Mouse (Mus musculus) embryo, embryonic 10.5 days (tissue): ENCODE measurements at regions not wholly inside any gene's neighbourhood (a gene's known extent, or its start where the extent isn't known, plus 50 kb on each side); places are given as distances from the start of the nearest gene placed in this dataset.

Experiments
- DNase-seq: peaks from one replicate; pipeline ENCODE4 v3.0.0-alpha.2; 2015; ENCODE audit warnings: low spot score

DNA sequence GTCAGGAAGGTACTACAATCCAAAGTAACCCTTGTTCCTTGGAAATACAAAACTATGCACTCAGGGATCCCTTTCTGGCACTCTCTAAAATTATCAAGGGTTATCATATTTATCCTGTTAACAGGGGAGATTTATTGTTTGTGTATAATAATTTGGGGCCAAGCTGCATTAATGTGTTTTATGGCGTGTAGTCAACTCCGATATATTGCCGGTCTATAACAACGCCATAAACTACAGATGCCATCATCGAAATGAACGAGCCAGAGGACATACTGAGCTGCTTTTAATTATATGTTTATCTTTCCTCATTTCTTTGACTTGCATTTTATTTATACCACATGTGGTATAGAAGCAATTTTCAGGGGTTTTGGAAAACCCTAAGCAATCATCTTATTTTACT, 147.2 kb downstream of the Nr2f2 start:
- no peak for DNase-seq

DNA sequence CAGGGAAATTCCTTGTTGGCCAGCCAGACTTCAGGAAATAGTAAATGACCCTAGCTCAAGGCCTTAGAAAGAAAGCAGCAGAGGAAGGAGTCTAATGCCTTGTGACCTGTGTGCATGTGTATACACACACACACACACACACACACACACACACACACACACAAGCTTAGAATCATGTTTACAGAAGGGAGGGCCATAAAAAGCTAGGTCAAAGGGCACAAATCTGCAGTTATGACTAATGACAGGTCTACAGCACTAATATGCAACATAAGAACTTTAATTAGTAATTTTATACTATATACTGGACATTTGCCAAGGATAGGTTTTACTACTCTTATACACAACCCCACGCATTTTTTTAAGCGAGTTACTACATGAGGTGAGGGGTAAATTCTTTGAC, 149.4 kb downstream of the Nr2f2 start:
- no peak for DNase-seq

DNA sequence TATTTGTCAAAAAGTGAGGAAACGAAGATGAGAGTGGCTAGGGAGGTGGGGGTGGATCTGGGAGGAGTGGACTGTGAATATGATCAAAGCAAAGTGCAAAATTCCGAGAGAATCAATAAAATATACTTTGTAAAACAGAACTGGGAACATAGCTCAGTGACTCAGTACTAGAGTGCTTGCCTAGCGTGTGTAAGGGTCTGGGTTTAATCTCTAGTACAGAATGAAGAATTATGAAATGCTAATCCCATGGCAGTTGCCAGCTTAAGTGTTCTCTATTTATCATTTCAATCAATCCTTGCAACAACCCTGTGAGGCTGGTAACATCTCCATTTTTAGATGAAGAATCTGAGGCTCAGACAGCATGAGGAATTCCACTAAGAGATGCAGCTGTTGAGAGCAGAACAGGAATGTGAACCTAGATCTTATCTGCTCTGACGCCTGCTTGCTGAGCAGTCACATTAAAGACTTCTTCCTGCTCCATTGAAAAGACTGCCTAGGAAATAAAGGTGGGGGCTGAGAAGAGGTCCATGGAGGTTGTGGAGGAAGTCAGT, 152.5 kb downstream of the Nr2f2 start:
- DNase-seq = no peak

DNA sequence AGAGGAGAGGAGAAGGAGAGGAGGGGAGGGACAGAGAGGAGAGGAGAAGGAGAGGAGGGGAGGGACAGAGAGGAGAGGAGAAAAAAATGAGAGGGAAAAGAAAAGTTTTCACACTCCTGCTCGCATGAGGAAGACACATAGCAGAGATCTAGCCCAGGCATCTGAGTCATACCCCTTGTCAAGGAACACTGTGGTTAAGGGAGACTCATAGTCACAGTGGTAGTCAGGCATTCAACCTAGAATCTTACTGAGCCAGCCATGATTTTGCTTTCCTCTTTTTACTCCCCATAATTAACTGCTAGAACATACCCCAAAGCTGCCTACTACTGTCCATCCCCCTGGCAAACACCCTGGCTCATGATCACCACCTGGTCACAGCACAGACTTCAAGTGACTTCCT, 160.6 kb downstream of the Nr2f2 start:
- no peak for DNase-seq

DNA sequence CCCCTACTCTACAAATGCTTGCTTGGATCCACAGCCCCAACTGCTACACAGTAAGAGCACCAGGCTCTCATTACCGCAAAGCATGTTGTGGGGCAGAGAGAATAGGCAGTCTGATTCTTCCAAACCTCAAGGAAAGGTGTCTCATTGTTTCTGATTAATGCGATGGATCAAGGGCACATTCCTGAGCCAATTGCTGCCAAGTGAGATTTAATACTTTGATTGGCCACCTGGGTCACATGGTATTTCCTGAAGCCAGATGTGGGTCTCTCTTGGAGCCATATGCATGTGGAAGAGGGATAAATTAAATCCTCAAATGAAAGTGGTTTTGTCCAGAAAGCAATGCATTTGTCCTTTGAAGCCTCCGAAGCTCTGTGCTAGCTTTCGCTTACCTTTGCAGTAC, 166.3 kb downstream of the Nr2f2 start:
- DNase-seq = no peak

DNA sequence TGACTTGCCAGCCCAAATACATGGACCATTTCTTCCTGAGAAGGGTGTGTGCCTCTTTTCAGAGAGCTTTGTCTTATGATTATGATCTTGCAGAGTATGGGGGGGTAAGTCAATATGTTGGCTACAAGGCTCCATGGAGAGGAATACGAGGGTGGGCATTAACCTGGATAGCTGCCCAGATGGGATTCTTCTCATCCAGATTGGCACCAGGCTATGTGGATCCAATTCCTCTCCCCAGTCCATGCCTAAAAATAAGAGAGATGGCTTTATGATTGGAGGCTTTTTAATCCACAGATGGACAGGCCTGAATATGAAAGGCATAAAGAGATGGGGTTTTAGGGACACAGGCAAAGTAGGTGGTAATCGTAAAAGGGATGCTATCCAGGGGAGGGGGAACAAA, 187.6 kb downstream of the Nr2f2 start:
- no peak for DNase-seq

DNA sequence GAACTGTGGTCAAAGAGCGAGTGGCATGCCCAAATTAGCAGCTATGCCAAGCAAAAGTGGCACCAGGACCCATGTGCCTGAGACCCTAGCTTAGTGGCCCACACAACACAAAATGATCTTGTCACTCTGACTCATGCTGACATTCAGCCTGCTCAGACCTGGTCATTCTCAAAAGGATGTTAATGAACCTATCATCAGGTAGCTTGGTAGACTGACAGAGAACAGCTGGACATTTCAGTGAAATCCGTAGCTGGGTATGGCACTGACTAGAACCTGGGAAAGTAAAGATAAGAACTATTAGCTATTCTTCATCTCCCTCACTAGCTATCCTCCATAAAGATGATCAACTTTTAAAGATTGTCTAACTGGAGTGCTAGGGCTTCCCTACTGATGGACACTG, 188.5 kb downstream of the Nr2f2 start:
- no peak for DNase-seq

DNA sequence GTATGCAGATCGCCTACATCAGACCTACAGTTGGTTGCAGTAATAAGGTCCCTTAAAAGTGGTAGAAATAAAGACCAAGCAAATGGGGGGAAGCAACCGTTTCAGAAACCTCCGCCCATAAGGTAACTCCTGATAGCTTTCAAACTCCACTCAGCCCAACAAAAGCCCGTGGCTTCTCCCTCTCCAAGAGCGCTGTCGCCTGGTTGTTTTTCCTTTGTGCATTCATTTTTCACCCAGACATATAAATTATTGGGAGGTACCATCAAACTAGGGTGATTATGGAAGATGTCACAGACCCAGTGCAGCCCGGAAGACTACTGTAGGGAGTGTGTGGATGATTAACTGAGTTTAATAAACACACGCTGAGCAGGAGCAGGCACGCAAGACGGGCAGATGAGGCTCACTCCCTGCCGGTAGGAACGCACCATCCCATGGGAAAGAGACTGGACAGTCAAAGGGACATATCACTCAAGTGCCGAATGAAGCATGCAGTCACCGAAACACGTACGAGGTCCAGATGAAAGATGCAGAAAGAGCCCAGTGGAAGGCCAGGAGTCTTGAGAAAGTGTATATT, 189.8 kb downstream of the Nr2f2 start:
- no peak for DNase-seq

DNA sequence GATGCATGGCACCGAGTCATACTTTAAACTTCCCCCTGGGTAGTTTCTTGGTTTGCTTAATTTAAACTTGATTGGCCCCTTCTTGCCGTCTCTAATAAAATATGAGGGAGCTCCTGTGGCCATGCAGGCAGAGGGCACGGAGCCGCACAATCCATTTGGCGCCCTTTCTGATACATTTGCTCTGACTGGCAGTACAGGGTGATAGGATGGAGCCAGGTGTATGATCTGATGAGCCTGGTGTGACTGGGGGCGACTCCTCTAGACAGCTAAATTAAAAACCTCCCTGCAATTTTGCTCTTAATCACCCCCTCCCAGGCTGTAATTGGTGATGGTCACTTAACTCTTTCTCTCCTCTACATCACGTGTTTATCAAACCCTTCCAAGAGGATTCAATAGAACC, 190.4 kb downstream of the Nr2f2 start:
- no peak for DNase-seq

DNA sequence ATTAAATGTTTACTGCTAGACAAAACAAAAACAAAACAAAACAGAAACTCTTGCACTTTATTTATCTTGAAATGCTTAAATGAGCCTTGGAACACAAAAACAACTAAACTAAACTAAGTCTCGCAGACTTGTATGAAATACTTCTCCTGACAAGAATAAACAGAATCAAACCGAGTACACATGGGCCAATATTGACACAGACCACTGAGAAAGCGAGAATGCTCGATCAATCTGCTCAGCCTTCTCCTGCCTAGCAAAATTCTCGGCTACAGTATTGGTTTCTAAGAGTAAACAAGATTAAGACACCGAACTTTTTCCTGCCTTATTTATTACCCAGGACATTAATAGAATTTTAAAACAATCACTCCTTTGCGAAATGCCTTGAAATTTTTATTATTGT, 194.1 kb downstream of the Nr2f2 start:
- DNase-seq = peak; percentile 42

DNA sequence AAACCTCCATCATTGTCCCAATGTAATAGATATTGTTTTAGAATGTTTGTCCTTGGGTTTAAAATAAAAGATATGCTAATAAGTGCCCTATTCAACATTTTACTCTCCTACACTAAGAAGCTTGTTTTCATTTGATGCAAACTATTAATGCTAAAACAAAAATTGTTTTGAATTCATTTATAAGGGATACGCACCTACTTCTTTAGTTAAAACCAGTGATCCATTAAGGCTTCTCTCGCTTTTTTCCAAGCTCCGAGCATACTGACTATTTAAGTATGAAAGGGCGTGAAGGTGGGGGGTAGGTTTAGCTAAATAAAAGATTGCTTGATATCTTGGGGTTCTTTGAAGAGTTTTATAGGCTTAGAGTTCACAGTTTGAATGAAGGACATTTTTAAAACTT, 195.1 kb downstream of the Nr2f2 start:
- no peak for DNase-seq

DNA sequence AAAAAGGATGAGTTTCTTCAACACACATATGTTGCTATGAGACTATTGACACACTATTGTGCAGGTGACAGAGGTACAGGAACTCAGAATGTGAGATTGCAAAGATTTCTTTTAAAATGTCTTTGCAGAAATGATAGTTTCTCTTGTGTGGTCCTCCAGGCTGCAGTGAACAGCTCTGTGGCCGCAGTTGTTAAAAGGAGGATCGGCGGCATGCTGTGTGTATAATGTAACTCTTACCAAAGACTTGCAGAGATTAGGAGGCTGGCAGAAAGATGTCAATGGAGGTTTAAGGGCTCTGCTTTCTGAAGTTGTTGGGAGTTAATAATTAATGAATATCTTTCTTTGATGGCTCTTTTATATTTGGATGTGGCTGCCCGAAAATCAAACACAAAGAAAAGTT, 198.5 kb downstream of the Nr2f2 start:
- DNase-seq = no peak

DNA sequence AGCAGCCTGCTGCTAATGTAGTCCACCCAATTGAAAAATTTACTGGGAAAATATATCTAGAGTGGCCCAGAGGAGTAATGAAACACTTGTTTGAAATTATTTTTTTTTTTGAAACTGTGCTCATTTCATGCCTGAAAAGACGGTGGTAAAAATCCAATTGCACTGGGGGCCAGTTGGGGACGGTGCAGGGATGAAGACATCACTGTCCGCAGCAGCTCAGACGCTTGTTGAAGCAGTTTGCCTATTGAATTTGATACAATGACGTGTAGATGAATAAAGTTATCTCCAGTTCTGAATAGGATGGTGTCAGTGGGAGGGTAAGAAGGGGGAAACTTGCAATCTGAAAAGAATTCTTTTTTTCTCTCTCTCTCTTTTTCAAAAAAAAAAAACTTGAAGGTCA, 200.5 kb downstream of the Nr2f2 start:
- no peak for DNase-seq

DNA sequence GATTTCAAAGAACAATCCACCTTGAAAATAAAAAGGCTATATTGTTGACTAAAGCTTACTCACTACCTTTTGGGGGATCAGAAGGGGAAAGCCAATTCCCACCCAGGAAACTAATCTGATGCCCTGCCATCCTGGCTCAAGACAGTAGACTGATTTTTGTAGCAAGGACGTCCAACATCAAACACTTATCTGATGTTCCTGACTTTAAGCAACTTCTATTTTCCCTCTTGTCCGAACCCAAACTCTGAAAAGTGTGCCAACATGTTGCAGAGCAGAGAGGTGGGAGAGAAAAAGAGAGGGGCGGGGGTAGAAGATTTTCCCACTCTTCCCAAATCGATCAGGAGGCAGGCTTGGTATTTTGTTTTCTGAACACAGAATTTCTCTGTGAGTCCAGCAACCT, 201.0 kb downstream of the Nr2f2 start:
- no peak for DNase-seq

DNA sequence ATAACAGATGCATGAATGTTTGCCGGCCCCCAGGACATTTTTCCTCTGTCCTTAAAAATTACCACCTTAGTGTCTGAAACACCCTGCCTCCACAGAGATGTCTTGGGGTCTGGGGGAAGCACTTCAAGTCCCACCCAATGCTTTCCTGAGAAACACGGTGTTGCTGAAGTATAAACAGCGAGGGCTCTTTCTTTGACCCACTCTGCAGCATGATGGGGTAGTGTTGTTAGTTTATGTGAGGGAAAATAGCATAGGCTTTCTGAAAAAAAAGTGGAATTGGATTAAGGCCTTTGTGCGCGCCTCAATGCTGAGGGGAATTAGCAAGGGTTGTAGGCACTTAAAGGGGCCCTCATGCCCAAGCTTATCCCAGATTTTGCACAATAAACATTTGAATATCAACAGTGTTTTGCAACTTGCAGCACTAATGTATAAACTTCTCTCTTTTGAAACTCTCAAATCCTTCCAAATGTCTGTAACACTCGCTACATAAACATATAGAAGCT, 201.8 kb downstream of the Nr2f2 start:
- peak; percentile 36 for DNase-seq

DNA sequence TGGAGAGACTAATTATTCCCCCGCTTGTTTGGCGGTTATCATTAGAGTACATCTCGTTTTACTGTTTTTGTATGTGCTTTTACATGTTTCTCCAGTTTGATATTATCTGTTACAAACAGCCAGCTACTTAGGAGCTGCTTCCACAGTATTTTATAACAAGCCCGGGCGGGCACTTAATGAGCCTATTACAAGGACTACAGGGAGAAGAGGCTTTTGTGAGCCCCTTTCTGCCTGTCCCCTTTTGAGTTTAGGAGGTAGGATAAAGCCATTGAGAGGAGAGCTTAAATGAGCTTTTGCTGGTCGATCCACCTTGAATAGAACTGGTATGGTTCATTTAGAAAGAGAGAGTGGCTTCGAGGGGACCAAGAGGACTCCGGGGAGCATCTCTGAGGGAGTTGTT, 208.0 kb downstream of the Nr2f2 start:
- no peak for DNase-seq

DNA sequence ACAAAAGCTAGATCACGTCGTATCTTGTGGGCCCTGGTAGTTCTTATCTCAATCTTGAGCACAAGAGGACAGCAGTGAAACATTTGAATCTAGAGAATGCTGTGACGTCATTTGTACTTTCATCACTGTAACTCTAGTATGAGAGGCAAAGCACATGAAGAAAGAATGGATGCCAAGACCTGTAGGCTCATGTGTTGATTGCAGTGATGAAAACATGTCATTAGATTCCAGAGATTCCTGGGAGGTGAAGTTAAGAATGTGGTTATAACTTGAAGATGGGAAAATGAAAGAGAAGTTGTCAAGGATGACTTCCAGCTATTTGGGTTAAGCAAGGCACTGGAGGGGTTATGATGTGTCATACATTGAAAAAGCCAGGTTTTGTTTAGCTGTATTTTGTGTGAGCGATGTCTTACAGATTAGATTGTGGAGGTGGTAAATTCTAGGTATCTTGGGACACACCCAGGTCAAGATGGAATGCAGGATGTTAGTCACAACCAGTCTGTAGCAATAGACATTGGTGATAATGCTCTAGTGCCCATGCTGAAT, 221.7 kb downstream of the Nr2f2 start:
- DNase-seq = no peak

DNA sequence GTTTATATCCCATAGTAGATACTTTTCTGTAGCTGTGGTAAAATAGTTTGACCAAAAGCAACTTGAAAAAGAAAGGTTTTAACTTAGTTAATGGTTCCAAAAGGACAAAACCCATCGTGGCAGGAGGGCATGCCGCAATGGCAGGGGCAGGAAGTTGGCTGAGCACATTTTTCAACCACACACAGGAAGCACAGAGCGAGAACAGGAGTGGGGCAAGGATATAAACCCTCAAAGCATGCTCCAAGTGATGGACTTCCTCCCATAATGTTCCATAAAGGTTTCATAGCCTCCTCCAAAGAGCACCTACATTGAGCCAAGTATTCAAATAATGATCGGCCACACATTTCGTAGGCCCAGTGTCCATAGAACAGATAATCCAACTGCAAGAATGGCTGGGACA, 229.7 kb downstream of the Nr2f2 start:
- no peak for DNase-seq

DNA sequence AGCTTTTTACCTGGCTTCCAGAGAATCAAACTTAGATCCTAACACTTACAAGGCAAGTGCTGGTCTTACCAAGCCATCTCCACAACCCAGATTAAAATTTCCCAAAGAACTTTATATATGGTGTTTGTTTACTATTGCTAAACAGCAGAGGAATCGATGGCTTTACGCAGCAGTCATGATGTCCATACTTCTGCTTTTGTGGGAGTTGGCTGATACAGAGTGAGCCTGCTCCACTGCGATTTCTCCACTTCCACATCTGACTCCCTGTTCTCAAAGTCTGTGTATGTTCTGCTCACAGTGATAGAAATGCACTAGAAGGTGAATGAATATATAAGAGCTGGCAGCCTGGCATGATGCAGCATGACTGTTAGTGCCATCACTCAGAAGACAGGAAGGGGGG, 231.1 kb downstream of the Nr2f2 start:
- no peak for DNase-seq

DNA sequence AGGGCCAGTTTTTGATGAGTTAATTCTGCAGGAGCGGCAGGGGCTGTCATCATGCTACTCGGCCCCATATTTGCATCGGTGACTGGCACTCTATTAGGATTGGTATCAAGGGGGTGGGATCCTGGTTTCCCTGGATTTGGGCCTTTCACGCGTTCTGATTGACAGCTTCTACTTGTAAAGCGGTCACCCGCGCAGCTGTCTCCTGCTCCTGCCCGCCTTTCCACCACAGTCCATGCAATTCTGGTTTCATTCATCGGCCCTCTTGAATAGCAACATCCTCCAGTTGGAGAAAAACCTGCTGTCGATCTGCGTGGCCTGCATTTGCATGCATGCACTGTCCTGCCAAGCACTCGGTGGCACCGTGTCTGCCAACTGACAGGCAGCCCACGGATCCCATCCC, 236.6 kb downstream of the Nr2f2 start:
- peak; percentile 51 for DNase-seq

DNA sequence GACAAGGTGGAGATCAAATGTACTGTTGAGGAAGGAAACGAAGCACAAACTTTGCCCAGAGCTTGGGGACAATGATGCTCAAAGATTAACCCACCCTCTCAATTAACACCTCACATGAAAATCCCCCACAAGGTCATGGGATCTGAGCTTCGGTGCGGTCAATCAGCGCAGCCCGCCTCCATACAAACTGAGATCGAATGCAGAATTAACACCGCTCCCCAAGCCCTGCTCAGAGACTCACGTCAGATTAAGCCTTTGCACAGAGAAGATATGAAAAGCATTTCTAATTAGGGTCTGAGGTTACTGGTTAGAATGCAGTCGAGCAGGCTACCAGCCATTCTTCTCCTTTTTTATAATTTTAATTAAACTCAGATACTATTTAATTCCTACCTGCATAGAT, 243.7 kb downstream of the Nr2f2 start:
- no peak for DNase-seq

DNA sequence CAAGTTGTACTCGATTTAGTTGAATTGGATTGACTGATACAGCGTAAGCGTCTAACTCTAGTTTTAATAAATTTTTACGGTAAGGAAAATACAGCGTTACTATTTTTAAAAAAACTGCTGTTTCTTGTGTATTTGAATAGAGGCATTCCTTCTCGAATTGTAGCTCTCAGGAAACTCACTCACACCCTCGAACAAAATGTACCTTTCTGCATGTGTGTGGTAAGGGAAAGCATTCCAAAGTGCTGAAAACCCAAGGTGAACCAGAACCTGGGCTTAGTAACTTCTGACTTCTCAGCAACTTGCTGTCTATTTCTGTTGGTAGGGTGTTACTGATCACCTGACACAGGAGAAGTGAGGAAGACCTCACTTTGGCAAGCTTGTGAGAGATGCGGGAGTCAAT, 247.0 kb downstream of the Nr2f2 start:
- DNase-seq = no peak

DNA sequence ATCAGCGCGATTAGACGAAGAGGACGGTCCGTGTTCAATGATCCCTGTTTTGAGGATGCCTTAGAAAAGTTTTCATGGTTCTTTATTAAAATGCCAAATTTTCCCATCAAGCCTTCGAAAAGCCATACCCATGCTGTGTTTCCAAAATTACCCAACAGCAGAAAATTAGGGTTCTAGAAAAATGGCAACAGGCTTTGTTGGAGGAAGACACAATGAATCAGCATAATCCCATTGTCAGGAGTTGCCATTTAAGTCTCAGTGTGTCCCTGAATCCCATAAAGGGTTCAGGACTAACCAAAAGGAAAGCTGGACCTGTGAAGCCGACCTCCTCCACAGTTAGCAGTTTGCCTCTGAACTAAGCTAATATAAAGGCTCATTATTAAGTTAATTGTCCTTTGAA, 247.6 kb downstream of the Nr2f2 start:
- peak; percentile 52 for DNase-seq
